ENCODE assay signal across 16 mouse cellular contexts in the genomic region with DNA sequence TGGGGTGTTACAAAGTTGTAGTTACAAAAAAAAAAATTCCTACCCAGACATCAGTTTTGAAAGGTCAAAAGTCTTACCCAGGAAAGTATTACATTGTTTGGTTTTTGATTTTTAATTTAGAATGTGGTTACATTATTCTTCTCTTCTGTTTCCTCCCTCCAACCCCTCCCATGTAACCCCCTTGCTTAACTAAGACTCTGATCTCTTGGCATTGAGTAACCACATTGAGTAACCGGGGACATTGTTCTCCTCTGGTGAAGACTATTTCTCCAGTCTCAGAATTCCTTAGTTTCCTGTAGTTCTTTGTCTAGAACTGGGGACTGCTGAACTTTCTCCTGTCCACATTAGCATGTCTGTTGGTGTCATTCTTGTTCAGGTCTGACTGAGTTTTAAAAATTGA.
"Had no signal": no experiment of that assay in that cellular context is flagged by ENCODE, and none has a peak within 500 bp of the region (broad histone marks: within the 10 kb centered on the region; RNA-seq: fewer than 3 reads in every experiment).

No protein-coding gene starts in this region.

- H3K27ac ChIP-seq: kidney, embryonic 15.5 days; limb, embryonic 10.5 days; limb, embryonic 13.5 days; liver, embryonic 14.5 days; lung, embryonic 15.5 days; midbrain, embryonic 12.5 days; midbrain, embryonic 15.5 days had no signal

- H3K9ac ChIP-seq: kidney, embryonic 15.5 days; limb, embryonic 13.5 days; liver, embryonic 14.5 days; liver, postnatal 0 days; lung, embryonic 15.5 days; midbrain, embryonic 12.5 days; midbrain, embryonic 15.5 days had no signal

- H3K4me1 ChIP-seq: midbrain, embryonic 12.5 days; midbrain, embryonic 15.5 days had no signal

- H3K9me3 ChIP-seq: kidney, embryonic 15.5 days; limb, embryonic 10.5 days; limb, embryonic 13.5 days; lung, embryonic 15.5 days; midbrain, embryonic 12.5 days; midbrain, embryonic 15.5 days had no signal

- DNase-seq: kidney, adult 11 months; kidney, adult 8-10 months; kidney, postnatal 10 days; kidney, postnatal 36 days; liver; liver, postnatal 0 days; lung, postnatal 14 days; thymus, adult 18-20 months; thymus, postnatal 4 days had no signal

- H3K4me3 ChIP-seq: kidney, embryonic 15.5 days; limb, embryonic 10.5 days; limb, embryonic 13.5 days; lung, embryonic 15.5 days; midbrain, embryonic 12.5 days; midbrain, embryonic 15.5 days had no signal

- H3K27me3 ChIP-seq: kidney, embryonic 15.5 days; limb, embryonic 13.5 days; lung, embryonic 15.5 days; midbrain, embryonic 12.5 days; midbrain, embryonic 15.5 days had no signal

- H3K36me3 ChIP-seq: kidney, embryonic 15.5 days; limb, embryonic 10.5 days; limb, embryonic 13.5 days; lung, embryonic 15.5 days; midbrain, embryonic 12.5 days; midbrain, embryonic 15.5 days had no signal

- H3K4me2 ChIP-seq: kidney, embryonic 15.5 days; limb, embryonic 13.5 days; lung, embryonic 15.5 days; midbrain, embryonic 12.5 days; midbrain, embryonic 15.5 days had no signal

- ATAC-seq: liver, postnatal 0 days; midbrain, embryonic 15.5 days had no signal
